Mouse (Mus musculus): Measurements from ENCODE around the gene Ltv1. TPM values are rescaled to one million over a fixed set of nuclear protein-coding genes. Genes with fewer than 3 reads are reported as not detected.

Ltv1 gene
- total RNA-seq, 1 experiment, result 38.6 TPM

DNA sequence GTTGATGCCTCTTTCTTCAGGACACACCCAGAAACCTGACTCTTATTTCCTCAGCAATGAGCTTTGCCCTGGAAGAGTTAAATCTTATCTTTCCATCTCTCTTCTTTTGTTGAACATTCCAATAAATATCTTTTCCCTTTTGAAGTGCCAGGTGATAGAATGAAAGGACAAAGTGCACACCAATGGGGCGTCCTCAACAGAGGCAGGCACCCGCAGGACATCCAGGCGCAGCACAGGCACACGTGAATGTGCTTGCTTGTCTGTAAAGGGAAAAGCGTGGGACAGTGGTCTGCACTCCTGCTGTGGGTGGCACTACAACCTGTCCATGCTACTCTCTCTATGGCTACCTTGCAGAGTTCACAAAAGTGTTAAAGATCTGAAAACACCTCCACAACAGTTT lies 3.1 kb downstream of the Ltv1 start:
- no peak overlapping the region for H3K27ac ChIP-seq (ENCODE audit: insufficient read depth, low read depth, low read length, poor library complexity, severe bottlenecking)
- no peaks in the 10 kb centered on the region for H3K4me1 ChIP-seq (ENCODE audit: control insufficient read depth in 2 of 2, insufficient read depth in 2 of 2, low read length in 2 of 2, poor library complexity in 1 of 2)
- H3K9ac ChIP-seq (ENCODE audit: insufficient read depth, low read depth, low read length, poor library complexity, severe bottlenecking), result no peak overlapping the region
- TF ChIP-seq CHD2 (IDR thresholded peaks at IDR 0.05; ENCODE audit: low read depth, low read length), result no peak
- no peak for TF ChIP-seq ZC3H11A (IDR thresholded peaks at IDR 0.05; ENCODE audit: borderline replicate concordance, low read depth, low read length)
- H3K36me3 ChIP-seq (ENCODE audit: control insufficient read depth, insufficient read depth, low read length, poor library complexity, severe bottlenecking), result peaks cover 24% of the 10 kb centered on the region
- no peak for DNase-seq (ENCODE audit: low read depth, low spot score)
- in situ Hi-C loops (cut with MboI; ENCODE audit: low sequenced_read_pairs in 2 of 2, unreplicated experiment in 2 of 2), result no loop called here
- no peaks in the 10 kb centered on the region for H3K9me3 ChIP-seq (ENCODE audit: control insufficient read depth, insufficient read depth, low read depth, low read length)
- H3K4me3 ChIP-seq (ENCODE audit: insufficient read depth in 1 of 2, low read depth in 1 of 2, low read length in 2 of 2, poor library complexity in 1 of 2, severe bottlenecking in 1 of 2), result no peak overlapping the region

DNA sequence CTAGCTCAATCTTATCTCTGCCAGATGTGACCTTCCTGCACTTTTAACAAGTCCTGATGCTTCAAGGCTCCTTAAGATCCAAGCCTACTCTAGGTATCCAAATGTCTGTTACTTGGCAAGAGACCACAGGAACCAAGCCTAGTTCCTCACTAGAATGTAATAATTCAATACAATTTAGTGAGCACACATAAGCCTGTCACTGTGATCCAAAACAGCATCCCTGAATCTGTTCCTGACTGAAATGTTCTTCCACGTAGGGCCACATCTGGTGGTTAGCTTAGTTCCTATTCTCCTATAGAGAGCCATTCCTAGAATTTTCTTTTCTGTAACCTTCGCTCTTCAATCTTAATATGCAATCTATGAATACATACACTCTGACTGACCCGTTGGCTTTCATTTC lies 6.2 kb downstream of the Ltv1 start:
- Histone ChIP-seq H3K4me3 (ENCODE audit: insufficient read depth in 1 of 2, low read depth in 1 of 2, low read length in 2 of 2, poor library complexity in 1 of 2, severe bottlenecking in 1 of 2) (no peak overlapping the region), H3K27ac (ENCODE audit: insufficient read depth, low read depth, low read length, poor library complexity, severe bottlenecking) (no peak overlapping the region), H3K4me1 (ENCODE audit: control insufficient read depth in 2 of 2, insufficient read depth in 2 of 2, low read length in 2 of 2, poor library complexity in 1 of 2) (no peaks in the 10 kb centered on the region), H3K36me3 (ENCODE audit: control insufficient read depth, insufficient read depth, low read length, poor library complexity, severe bottlenecking) (peaks cover 37% of the 10 kb centered on the region), H3K9me3 (ENCODE audit: control insufficient read depth, insufficient read depth, low read depth, low read length) (no peaks in the 10 kb centered on the region), H3K9ac (ENCODE audit: insufficient read depth, low read depth, low read length, poor library complexity, severe bottlenecking) (no peak overlapping the region)
- TF ChIP-seq ZNF384 (IDR thresholded peaks at IDR 0.05; ENCODE audit: low read depth, low read length), result no peak
- TF ChIP-seq MAFK (IDR thresholded peaks at IDR 0.05; ENCODE audit: insufficient read depth, low read depth, low read length), result no peak
- no peak for TF ChIP-seq HCFC1 (IDR thresholded peaks at IDR 0.05; ENCODE audit: borderline replicate concordance, insufficient read depth, low read length)
- TF ChIP-seq CHD2 (IDR thresholded peaks at IDR 0.05; ENCODE audit: low read depth, low read length), result no peak
- TF ChIP-seq ZC3H11A (IDR thresholded peaks at IDR 0.05; ENCODE audit: borderline replicate concordance, low read depth, low read length), result no peak
- no peak for DNase-seq (ENCODE audit: low read depth, low spot score)
- in situ Hi-C loops (cut with MboI; ENCODE audit: low sequenced_read_pairs in 2 of 2, unreplicated experiment in 2 of 2), result no loop called here

DNA sequence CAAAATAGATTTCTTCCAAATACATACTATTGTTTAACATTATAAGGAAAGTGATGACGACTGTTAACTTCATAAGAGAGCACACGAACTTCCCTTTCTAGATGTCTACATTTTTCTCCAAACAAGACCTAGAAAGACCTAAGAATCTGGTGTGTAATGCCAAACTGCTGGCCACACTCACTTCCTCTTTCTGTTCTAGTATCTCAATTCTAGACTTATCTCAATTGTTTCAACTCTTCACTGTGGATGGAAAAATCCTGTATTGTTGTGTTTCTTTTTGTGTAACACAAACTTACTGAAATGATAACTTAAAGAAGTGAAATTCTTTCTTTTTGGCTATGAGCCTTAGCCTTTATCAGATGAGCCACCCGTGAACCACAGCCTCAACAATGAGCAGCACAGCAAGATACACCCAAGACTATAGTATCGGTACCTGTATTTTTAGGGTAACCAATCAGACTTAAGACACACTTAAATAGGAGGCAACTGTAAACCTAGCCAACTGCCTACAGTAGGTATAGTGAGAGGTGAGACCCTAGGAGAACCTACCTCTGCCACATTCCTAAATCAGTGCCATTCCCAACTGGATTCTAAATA lies 8.7 kb downstream of the Ltv1 start:
- no peak for TF ChIP-seq HCFC1 (IDR thresholded peaks at IDR 0.05; ENCODE audit: borderline replicate concordance, insufficient read depth, low read length)
- TF ChIP-seq ZC3H11A (IDR thresholded peaks at IDR 0.05; ENCODE audit: borderline replicate concordance, low read depth, low read length), result no peak
- TF ChIP-seq CHD2 (IDR thresholded peaks at IDR 0.05; ENCODE audit: low read depth, low read length), result no peak
- TF ChIP-seq ZNF384 (IDR thresholded peaks at IDR 0.05; ENCODE audit: low read depth, low read length), result no peak
- no peak for TF ChIP-seq MAFK (IDR thresholded peaks at IDR 0.05; ENCODE audit: insufficient read depth, low read depth, low read length)
- in situ Hi-C loops (cut with MboI; ENCODE audit: low sequenced_read_pairs in 2 of 2, unreplicated experiment in 2 of 2), result no loop called here
- no peak overlapping the region for H3K9ac ChIP-seq (ENCODE audit: insufficient read depth, low read depth, low read length, poor library complexity, severe bottlenecking)
- no peaks in the 10 kb centered on the region for H3K9me3 ChIP-seq (ENCODE audit: control insufficient read depth, insufficient read depth, low read depth, low read length)
- H3K27ac ChIP-seq (ENCODE audit: insufficient read depth, low read depth, low read length, poor library complexity, severe bottlenecking), result no peak overlapping the region
- peaks cover 37% of the 10 kb centered on the region for H3K36me3 ChIP-seq (ENCODE audit: control insufficient read depth, insufficient read depth, low read length, poor library complexity, severe bottlenecking)
- DNase-seq (ENCODE audit: low read depth, low spot score), result no peak
- no peak overlapping the region for H3K4me3 ChIP-seq (ENCODE audit: insufficient read depth in 1 of 2, low read depth in 1 of 2, low read length in 2 of 2, poor library complexity in 1 of 2, severe bottlenecking in 1 of 2)
- no peaks in the 10 kb centered on the region for H3K4me1 ChIP-seq (ENCODE audit: control insufficient read depth in 2 of 2, insufficient read depth in 2 of 2, low read length in 2 of 2, poor library complexity in 1 of 2)

DNA sequence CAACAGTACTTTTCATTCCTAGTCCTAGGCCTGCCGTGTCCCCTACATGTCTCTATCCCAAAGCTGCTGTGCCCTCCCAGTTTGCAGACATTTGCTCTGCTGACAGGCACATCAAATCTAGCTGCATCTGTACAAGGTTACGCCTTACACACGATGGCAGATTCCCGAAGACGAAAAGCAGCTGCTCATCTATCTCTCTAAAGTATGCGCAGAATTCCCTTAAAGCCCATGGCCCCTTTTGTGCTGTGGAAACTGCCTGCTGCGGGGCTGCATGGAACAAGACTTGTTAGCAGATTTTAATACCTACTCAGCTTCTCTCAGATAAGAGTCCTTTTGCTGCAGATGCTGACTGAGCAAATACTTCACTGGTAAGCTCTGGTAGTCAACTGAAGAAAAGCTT lies 12.8 kb downstream of the Ltv1 start:
- Histone ChIP-seq H3K9ac (ENCODE audit: insufficient read depth, low read depth, low read length, poor library complexity, severe bottlenecking) (no peak overlapping the region), H3K4me3 (ENCODE audit: insufficient read depth in 1 of 2, low read depth in 1 of 2, low read length in 2 of 2, poor library complexity in 1 of 2, severe bottlenecking in 1 of 2) (no peak overlapping the region), H3K36me3 (ENCODE audit: control insufficient read depth, insufficient read depth, low read length, poor library complexity, severe bottlenecking) (peaks cover 27% of the 10 kb centered on the region), H3K27ac (ENCODE audit: insufficient read depth, low read depth, low read length, poor library complexity, severe bottlenecking) (no peak overlapping the region), H3K9me3 (ENCODE audit: control insufficient read depth, insufficient read depth, low read depth, low read length) (no peaks in the 10 kb centered on the region), H3K4me1 (ENCODE audit: control insufficient read depth in 2 of 2, insufficient read depth in 2 of 2, low read length in 2 of 2, poor library complexity in 1 of 2) (no peaks in the 10 kb centered on the region)
- no peak for DNase-seq (ENCODE audit: low read depth, low spot score)
- no peak for TF ChIP-seq HCFC1 (IDR thresholded peaks at IDR 0.05; ENCODE audit: borderline replicate concordance, insufficient read depth, low read length)
- no peak for TF ChIP-seq CHD2 (IDR thresholded peaks at IDR 0.05; ENCODE audit: low read depth, low read length)
- TF ChIP-seq ZNF384 (IDR thresholded peaks at IDR 0.05; ENCODE audit: low read depth, low read length), result no peak
- TF ChIP-seq ZC3H11A (IDR thresholded peaks at IDR 0.05; ENCODE audit: borderline replicate concordance, low read depth, low read length), result no peak
- in situ Hi-C loops (cut with MboI; ENCODE audit: low sequenced_read_pairs in 2 of 2, unreplicated experiment in 2 of 2), result no loop called here

DNA sequence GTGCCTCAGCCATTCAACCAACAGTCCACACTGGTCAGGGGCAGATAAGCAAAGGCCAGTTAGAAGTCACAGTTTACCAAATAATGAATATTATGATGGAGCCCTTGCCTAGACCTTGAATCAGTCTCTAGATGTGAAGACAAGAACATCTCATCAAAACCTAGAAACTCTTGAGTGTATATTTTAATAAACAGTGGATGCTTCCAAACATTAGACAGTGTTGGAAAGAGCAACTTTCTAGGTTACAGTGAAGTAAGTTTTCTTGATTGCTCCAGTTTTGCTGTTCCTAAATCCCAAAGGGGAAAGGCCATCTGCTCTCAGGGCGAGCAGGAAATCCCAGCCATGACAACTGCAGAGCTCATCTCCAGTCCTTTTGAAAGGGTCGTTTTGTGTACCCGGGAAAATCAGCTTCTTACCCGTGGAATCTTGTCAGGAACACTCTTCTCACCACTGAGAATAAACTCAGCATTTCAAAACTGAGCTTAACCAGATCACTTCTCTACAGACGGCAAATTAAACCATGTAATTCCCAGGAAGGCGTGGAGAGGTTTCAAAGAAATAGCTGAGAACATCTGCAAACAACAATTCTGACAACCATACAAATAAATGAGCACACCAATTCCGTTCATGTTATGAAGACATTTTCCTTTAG lies 14.9 kb downstream of the Ltv1 start, which contains the start of gene Zc2hc1b:
Gene Zc2hc1b, minus strand, starts transcription at position 51 of the 652 bp plus-strand sequence.
- H3K27ac ChIP-seq (ENCODE audit: insufficient read depth, low read depth, low read length, poor library complexity, severe bottlenecking), result no peak within 1 kb of the TSS
- no peaks in the 10 kb centered on the region for H3K4me1 ChIP-seq (ENCODE audit: control insufficient read depth in 2 of 2, insufficient read depth in 2 of 2, low read length in 2 of 2, poor library complexity in 1 of 2)
- in situ Hi-C loops (cut with MboI; ENCODE audit: low sequenced_read_pairs in 2 of 2, unreplicated experiment in 2 of 2), result no loop called here
- DNase-seq (ENCODE audit: low read depth, low spot score), result no peak
- H3K9me3 ChIP-seq (ENCODE audit: control insufficient read depth, insufficient read depth, low read depth, low read length), result no peaks in the 10 kb centered on the region
- peaks cover 22% of the 10 kb centered on the region for H3K36me3 ChIP-seq (ENCODE audit: control insufficient read depth, insufficient read depth, low read length, poor library complexity, severe bottlenecking)
- H3K9ac ChIP-seq (ENCODE audit: insufficient read depth, low read depth, low read length, poor library complexity, severe bottlenecking), result no peak within 1 kb of the TSS
- TF ChIP-seq HCFC1 (IDR thresholded peaks at IDR 0.05; ENCODE audit: borderline replicate concordance, insufficient read depth, low read length), result no peak
- TF ChIP-seq ZNF384 (IDR thresholded peaks at IDR 0.05; ENCODE audit: low read depth, low read length), result no peak
- no peak for TF ChIP-seq MAFK (IDR thresholded peaks at IDR 0.05; ENCODE audit: insufficient read depth, low read depth, low read length)
- no peak for TF ChIP-seq CHD2 (IDR thresholded peaks at IDR 0.05; ENCODE audit: low read depth, low read length)
- TF ChIP-seq ZC3H11A (IDR thresholded peaks at IDR 0.05; ENCODE audit: borderline replicate concordance, low read depth, low read length), result no peak
- no peak within 1 kb of the TSS for H3K4me3 ChIP-seq (ENCODE audit: insufficient read depth in 1 of 2, low read depth in 1 of 2, low read length in 2 of 2, poor library complexity in 1 of 2, severe bottlenecking in 1 of 2)
